Mouse (Mus musculus) intestine, embryonic 15.5 days (tissue): ENCODE results near the gene C2cd5. TPM values are rescaled to one million over a fixed set of nuclear protein-coding genes. Genes with fewer than 3 reads are reported as not detected.
A peak's percentile ranks its signal among the peaks of the same experiment; 100 is the strongest.
"Not testable (repeated sequence)": the region's sequence is repeated elsewhere in the genome, so short reads cannot be mapped to it uniquely, and the experiment has no call there.

Experiments used
- ATAC-seq: fragments of 200-750 bp; cut with Nextera tagmentation; 2 replicates; pipeline ENCODE4 v1.8.0; 2017; ENCODE audit warnings: moderate TSS enrichment, moderate library complexity
- H3K27ac ChIP-seq: fragments of 300-500 bp; sonication (generic); 2 replicates; pipeline ENCODE4 v1.5.1; 2015; ENCODE audit warnings: mild to moderate bottlenecking, inconsistent platforms
- H3K27me3 ChIP-seq: fragments of 300-500 bp; sonication (generic); replicated peaks from 2 replicates; pipeline ENCODE4 v1.6.1; 2015; ENCODE audit warnings: inconsistent platforms
- H3K36me3 ChIP-seq: fragments of 300-500 bp; sonication (generic); 2 replicates; pipeline ENCODE4 v1.6.1; 2015; ENCODE audit warnings: inconsistent platforms
- H3K4me1 ChIP-seq: fragments of 300-500 bp; sonication (generic); replicated peaks from 2 replicates; pipeline ENCODE4 v1.6.1; 2015; ENCODE audit warnings: inconsistent platforms
- H3K4me2 ChIP-seq: fragments of 300-500 bp; sonication (generic); replicated peaks from 2 replicates; pipeline ENCODE4 v1.6.1; 2015; ENCODE audit warnings: mild to moderate bottlenecking, inconsistent platforms
- H3K4me3 ChIP-seq: fragments of 300-500 bp; sonication (generic); replicated peaks from 2 replicates; pipeline ENCODE4 v1.5.1; 2015; ENCODE audit warnings: inconsistent platforms
- H3K9ac ChIP-seq: fragments of 300-500 bp; sonication (generic); 2 replicates; pipeline ENCODE4 v1.6.1; 2015; ENCODE audit warnings: inconsistent platforms
- H3K9me3 ChIP-seq: fragments of 300-500 bp; sonication (generic); 2 replicates; pipeline ENCODE4 v1.6.1; 2016; ENCODE audit warnings: inconsistent platforms
- WGBS: fragments of 180-500 bp; shearing (Covaris S2); methylation state at CpG from one replicate; pipeline ENCODE4 v1.1.7; 2015; 5-methylcytosine and 5-hydroxymethylcytosine counted together
- polyA plus RNA-seq: library from polyadenylated mRNA; unstranded; fragments of >200 nt; fragmentation: Nextera tagmentation; extraction: Ambion mirVana; gene quantifications from 2 replicates; pipeline ENCODE4 v1.2.1, GENCODE M21; 2015

Gene C2cd5
- polyA plus RNA-seq, 1 experiment from 2014 or later = 19.8 TPM

GRCm38 (mm10) chr6:143030521-143030920, 69.4 kb downstream of the C2cd5 start:
- peaks cover 13% of the 10 kb centered on the region; the same call in 1 of the 2 replicates for H3K36me3 ChIP-seq
- no peaks in the 10 kb centered on the region for H3K4me1 ChIP-seq
- H3K4me3 ChIP-seq = no peak overlapping the region
- H3K9ac ChIP-seq = no peak overlapping the region
- H3K9me3 ChIP-seq = no peaks in the 10 kb centered on the region
- 91% methylated on average over 5 of the region's 5 CpGs for WGBS
- H3K27ac ChIP-seq = no peak overlapping the region
- no peaks in the 10 kb centered on the region for H3K27me3 ChIP-seq
- no peak overlapping the region for H3K4me2 ChIP-seq
- ATAC-seq = no peak

- H3K36me3 ChIP-seq = peaks cover 13% of the 10 kb centered on the region; the same call in 1 of the 2 replicates
- no peak for ATAC-seq
- 89% methylated on average over 4 of the region's 4 CpGs for WGBS
These were observed 72.0 kb downstream of the C2cd5 start for GRCm38 (mm10) chr6:143027896-143028295.

GRCm38 (mm10) chr6:143027402-143027801, 72.5 kb downstream of the C2cd5 start:
- no peak overlapping the region for H3K27ac ChIP-seq

More at GRCm38 (mm10) chr6:143027896-143028295, 72.0 kb downstream of the C2cd5 start:
- H3K27me3 ChIP-seq = no peaks in the 10 kb centered on the region
- no peaks in the 10 kb centered on the region for H3K4me1 ChIP-seq
- no peak overlapping the region for H3K27ac ChIP-seq
- H3K4me2 ChIP-seq = no peak overlapping the region
- H3K9me3 ChIP-seq = no peaks in the 10 kb centered on the region
- no peak overlapping the region for H3K9ac ChIP-seq
- no peak overlapping the region for H3K4me3 ChIP-seq

GRCm38 (mm10) chr6:143023691-143024090, 76.2 kb downstream of the C2cd5 start:
- Histone ChIP-seq H3K9me3 (no peaks in the 10 kb centered on the region), H3K4me2 (no peak overlapping the region), H3K27ac (no peak overlapping the region), H3K4me3 (no peak overlapping the region), H3K27me3 (no peaks in the 10 kb centered on the region), H3K9ac (no peak overlapping the region), H3K36me3 (peaks cover 4% of the 10 kb centered on the region; the same call in 1 of the 2 replicates), H3K4me1 (no peaks in the 10 kb centered on the region)
- no peak for ATAC-seq
- 71% methylated on average over 6 of the region's 6 CpGs for WGBS

More at GRCm38 (mm10) chr6:143027402-143027801, 72.5 kb downstream of the C2cd5 start:
- H3K4me3 ChIP-seq = no peak overlapping the region
- no peaks in the 10 kb centered on the region for H3K27me3 ChIP-seq
- no peak overlapping the region for H3K9ac ChIP-seq
- ATAC-seq = peak; percentile 47; the same call in 1 of the 2 replicates
- H3K4me2 ChIP-seq = no peak overlapping the region
- H3K36me3 ChIP-seq = peaks cover 13% of the 10 kb centered on the region; the same call in 1 of the 2 replicates
- H3K4me1 ChIP-seq = no peaks in the 10 kb centered on the region
- H3K9me3 ChIP-seq = no peaks in the 10 kb centered on the region
- 51% methylated on average over 10 of the region's 10 CpGs for WGBS

GRCm38 (mm10) chr6:143021756-143022155, 78.2 kb downstream of the C2cd5 start:
- Histone ChIP-seq H3K27ac (no peak overlapping the region), H3K36me3 (peaks cover 4% of the 10 kb centered on the region; the same call in 1 of the 2 replicates), H3K4me3 (no peak overlapping the region), H3K27me3 (no peaks in the 10 kb centered on the region), H3K9me3 (no peaks in the 10 kb centered on the region), H3K4me2 (no peak overlapping the region), H3K9ac (no peak overlapping the region), H3K4me1 (no peaks in the 10 kb centered on the region)
- 85% methylated on average over 8 of the region's 8 CpGs for WGBS
- ATAC-seq = no peak

GRCm38 (mm10) chr6:143020647-143021046, 79.3 kb downstream of the C2cd5 start:
- Histone ChIP-seq H3K4me1 (no peaks in the 10 kb centered on the region), H3K4me3 (no peak overlapping the region), H3K4me2 (no peak overlapping the region), H3K36me3 (peaks cover 4% of the 10 kb centered on the region; the same call in 1 of the 2 replicates), H3K27me3 (no peaks in the 10 kb centered on the region), H3K9me3 (no peaks in the 10 kb centered on the region), H3K27ac (no peak overlapping the region), H3K9ac (no peak overlapping the region)
- no peak for ATAC-seq
- 72% methylated on average over 5 of the region's 5 CpGs for WGBS

GRCm38 (mm10) chr6:143020146-143020545, 79.8 kb downstream of the C2cd5 start:
- H3K4me2 ChIP-seq = no peak overlapping the region
- no peak overlapping the region for H3K9ac ChIP-seq
- H3K36me3 ChIP-seq = peaks cover 4% of the 10 kb centered on the region; the same call in 1 of the 2 replicates
- H3K4me1 ChIP-seq = no peaks in the 10 kb centered on the region
- H3K27ac ChIP-seq = no peak overlapping the region
- 92% methylated on average over 4 of the region's 4 CpGs for WGBS
- ATAC-seq = no peak
- H3K9me3 ChIP-seq = no peaks in the 10 kb centered on the region
- H3K4me3 ChIP-seq = no peak overlapping the region
- no peaks in the 10 kb centered on the region for H3K27me3 ChIP-seq

- Histone ChIP-seq H3K4me3 (no peak overlapping the region), H3K27me3 (no peaks in the 10 kb centered on the region), H3K9ac (no peak overlapping the region), H3K27ac (no peak overlapping the region), H3K4me2 (no peak overlapping the region), H3K9me3 (no peaks in the 10 kb centered on the region), H3K36me3 (no peaks in the 10 kb centered on the region), H3K4me1 (no peaks in the 10 kb centered on the region)
- no peak for ATAC-seq
- 90% methylated on average over 15 of the region's 15 CpGs for WGBS
These were observed 87.3 kb downstream of the C2cd5 start for GRCm38 (mm10) chr6:143012513-143013215.

- ATAC-seq = no peak
- H3K9ac ChIP-seq = no peak overlapping the region
These were observed 91.1 kb downstream of the C2cd5 start for GRCm38 (mm10) chr6:143008865-143009264.

GRCm38 (mm10) chr6:143005209-143005608, 94.7 kb downstream of the C2cd5 start:
- H3K27ac ChIP-seq, H3K4me3 ChIP-seq, H3K27me3 ChIP-seq, H3K4me1 ChIP-seq, H3K36me3 ChIP-seq, H3K9me3 ChIP-seq, H3K4me2 ChIP-seq, H3K9ac ChIP-seq, ATAC-seq: not testable (repeated sequence)
- WGBS = 87% methylated on average over 9 of the region's 9 CpGs

More at GRCm38 (mm10) chr6:143008865-143009264, 91.1 kb downstream of the C2cd5 start:
- H3K9me3 ChIP-seq = no peaks in the 10 kb centered on the region
- no peaks in the 10 kb centered on the region for H3K4me1 ChIP-seq
- no peaks in the 10 kb centered on the region for H3K36me3 ChIP-seq
- 74% methylated on average over 5 of the region's 5 CpGs for WGBS
- no peak overlapping the region for H3K4me3 ChIP-seq
- no peak overlapping the region for H3K4me2 ChIP-seq
- H3K27ac ChIP-seq = no peak overlapping the region
- no peaks in the 10 kb centered on the region for H3K27me3 ChIP-seq

GRCm38 (mm10) chr6:143004801-143005200, 95.1 kb downstream of the C2cd5 start:
- Histone ChIP-seq H3K4me3 (no peak overlapping the region), H3K4me1 (no peaks in the 10 kb centered on the region), H3K27ac (no peak overlapping the region), H3K4me2 (no peak overlapping the region), H3K27me3 (no peaks in the 10 kb centered on the region), H3K9me3 (no peaks in the 10 kb centered on the region), H3K9ac (no peak overlapping the region), H3K36me3 (no peaks in the 10 kb centered on the region)
- 74% methylated on average over 9 of the region's 9 CpGs for WGBS
- ATAC-seq = no peak

GRCm38 (mm10) chr6:142998221-142998999, 101.5 kb downstream of the C2cd5 start:
- peaks cover 7% of the 10 kb centered on the region; the same call in 1 of the 2 replicates for H3K4me1 ChIP-seq
- no peak overlapping the region for H3K9ac ChIP-seq
- no peak; the same call in 1 of the 2 replicates for ATAC-seq

More at GRCm38 (mm10) chr6:142998221-142998999, 101.5 kb downstream of the C2cd5 start:
- no peaks in the 10 kb centered on the region for H3K9me3 ChIP-seq
- no peak overlapping the region for H3K27ac ChIP-seq
- no peak overlapping the region for H3K4me3 ChIP-seq
- no peaks in the 10 kb centered on the region for H3K27me3 ChIP-seq
- 45% methylated on average over 12 of the region's 12 CpGs for WGBS
- no peak overlapping the region for H3K4me2 ChIP-seq
- no peaks in the 10 kb centered on the region for H3K36me3 ChIP-seq
